Mouse (Mus musculus): Measurements from ENCODE around the gene Prkab1.
A peak's percentile ranks its signal among the peaks of the same experiment; 100 is the strongest.

Prkab1 gene

GRCm38 (mm10) chr5:115977757-115978156 is 46.6 kb downstream of the Prkab1 start:
- peak; percentile 80 for DNase-seq

GRCm38 (mm10) chr5:115977266-115977665 is 47.0 kb downstream of the Prkab1 start:
- DNase-seq: peak; percentile 41

DNA sequence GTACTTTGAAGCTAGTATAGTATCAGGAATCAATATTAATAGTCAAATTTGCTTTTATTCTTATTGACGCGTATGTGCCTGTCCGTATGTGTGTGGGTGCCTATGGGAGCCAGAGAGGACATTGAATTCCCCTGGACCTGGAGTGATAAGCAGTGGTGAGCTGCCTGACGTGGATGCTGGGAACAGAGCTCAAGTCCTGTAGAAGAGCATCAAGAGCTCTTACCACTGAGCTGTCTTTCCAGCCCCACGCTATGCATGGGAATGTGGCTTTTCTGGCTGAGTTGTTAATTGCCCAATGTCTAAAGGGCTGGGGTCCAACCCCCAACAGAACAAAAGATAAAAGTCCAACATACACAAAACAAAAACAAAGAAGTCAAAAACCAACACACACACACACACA is 47.9 kb downstream of the Prkab1 start:
- no peak for DNase-seq

GRCm38 (mm10) chr5:115975672-115976071 is 48.6 kb downstream of the Prkab1 start:
- DNase-seq: peak; percentile 38

- peak; percentile 44 for DNase-seq
Observed at GRCm38 (mm10) chr5:115971236-115971635, 53.1 kb downstream of the Prkab1 start.
